Mouse (Mus musculus) kidney, postnatal 14 days (tissue): ENCODE results near the gene Ppp6r3.

Experiments used
- DNase-seq: peaks from one replicate; pipeline ENCODE4 v3.0.0; 2022; ENCODE audit warnings: mixed read lengths

The Ppp6r3 gene

DNA sequence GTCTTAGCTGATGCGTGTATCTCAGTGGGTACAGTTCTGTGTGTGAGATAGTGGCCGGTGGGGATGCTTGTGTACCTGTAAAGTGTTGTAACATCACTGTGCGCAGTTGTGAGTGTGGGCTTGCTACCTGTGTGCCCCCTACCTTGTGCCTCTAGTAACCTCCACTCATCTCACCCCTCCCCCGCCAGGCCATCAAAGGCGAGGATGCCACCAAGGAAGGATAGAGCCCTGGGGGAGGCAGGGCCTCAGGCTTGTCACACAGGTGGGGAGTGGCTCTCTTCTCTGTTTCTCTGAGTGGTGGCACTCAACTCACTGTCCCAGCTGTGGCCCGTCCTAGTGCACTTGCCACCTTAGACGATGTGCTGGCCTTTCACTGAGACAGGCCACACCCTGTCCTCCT is 144.5 kb downstream of the Ppp6r3 start:
- no peak for DNase-seq

DNA sequence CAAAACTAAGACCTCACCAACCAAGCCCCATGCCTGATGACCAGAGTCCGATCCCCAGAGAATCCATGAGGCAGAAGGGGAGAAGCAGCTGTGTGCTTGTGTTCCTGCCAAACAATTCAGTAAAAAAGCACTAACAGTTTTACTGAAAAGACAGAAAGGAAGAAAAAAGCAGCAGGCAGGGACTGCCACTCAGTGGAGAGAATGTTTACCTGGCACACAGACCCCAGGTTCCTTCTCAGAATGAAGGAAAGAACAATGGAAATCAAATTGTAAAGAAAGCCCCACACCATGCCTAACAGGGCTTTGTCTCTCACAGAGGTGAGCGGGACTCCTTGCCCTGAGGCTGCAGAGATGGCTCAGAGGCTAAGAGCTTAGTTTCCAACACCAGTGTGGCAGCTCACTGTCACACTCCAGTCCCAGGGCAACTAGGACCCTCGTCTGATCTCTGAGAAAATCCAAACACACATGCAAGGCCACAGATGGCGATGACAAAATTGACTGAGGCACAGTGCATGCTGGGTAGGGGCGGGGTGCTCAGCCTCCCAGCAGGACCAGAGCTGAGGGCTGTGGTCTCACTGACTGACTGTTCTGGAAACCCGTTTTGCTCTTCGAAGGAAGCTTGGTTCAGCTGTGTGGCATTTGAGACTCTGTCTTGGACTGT is 146.3 kb downstream of the Ppp6r3 start:
- DNase-seq, result no peak

GRCm38 (mm10) chr19:3428057-3428830 is 147.3 kb downstream of the Ppp6r3 start:
- no peak for DNase-seq

DNA sequence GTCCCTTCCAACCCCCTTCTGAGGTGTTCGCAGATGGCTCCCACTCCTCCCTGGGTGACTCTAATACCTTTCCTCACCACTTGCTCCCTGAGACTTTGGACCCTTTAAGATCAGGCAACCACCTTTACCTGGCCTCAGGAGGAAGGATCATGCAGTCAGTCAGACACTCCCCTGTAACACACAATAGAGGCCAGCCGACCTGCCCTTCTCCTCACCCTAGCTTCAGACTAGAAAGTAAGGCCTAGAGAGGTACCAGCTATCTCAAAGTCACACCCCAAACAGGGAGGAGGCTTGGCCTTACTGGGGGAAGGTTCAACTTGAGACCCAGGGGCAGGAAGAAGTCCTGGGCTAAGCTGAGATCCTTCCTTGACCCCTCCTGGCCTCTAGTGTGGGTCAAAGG is 151.3 kb downstream of the Ppp6r3 start:
- no peak for DNase-seq

- DNase-seq, result no peak
Measured at GRCm38 (mm10) chr19:3422981-3423380, 152.6 kb downstream of the Ppp6r3 start.

- DNase-seq, result no peak
Measured at GRCm38 (mm10) chr19:3422488-3422887, 153.1 kb downstream of the Ppp6r3 start.

DNA sequence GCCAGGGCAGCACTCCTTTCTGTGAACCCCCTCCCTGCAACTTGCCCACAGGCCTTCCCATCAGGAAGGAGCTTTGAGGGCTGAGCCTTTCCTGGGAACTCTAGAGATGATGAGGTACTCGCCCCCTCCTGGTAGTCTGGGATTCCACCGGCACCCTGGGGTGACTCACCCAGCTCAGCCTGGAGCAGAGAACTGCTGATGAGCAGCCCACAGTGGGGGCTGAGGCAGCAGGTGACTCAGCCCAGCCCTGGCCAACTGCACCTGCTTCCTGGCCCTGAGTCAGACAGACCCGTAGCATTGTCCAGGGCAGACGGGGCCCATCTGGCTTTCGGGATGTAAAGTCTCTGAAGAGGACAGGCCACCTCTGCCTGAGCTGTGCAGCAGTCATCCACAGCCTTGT is 156.3 kb downstream of the Ppp6r3 start:
- DNase-seq, result no peak

- peak; percentile 36 for DNase-seq
Measured at GRCm38 (mm10) chr19:3414268-3414733, 161.2 kb downstream of the Ppp6r3 start, which contains the start of gene Gal. TSS of gene Gal (minus strand) at chr19:3414544.

DNA sequence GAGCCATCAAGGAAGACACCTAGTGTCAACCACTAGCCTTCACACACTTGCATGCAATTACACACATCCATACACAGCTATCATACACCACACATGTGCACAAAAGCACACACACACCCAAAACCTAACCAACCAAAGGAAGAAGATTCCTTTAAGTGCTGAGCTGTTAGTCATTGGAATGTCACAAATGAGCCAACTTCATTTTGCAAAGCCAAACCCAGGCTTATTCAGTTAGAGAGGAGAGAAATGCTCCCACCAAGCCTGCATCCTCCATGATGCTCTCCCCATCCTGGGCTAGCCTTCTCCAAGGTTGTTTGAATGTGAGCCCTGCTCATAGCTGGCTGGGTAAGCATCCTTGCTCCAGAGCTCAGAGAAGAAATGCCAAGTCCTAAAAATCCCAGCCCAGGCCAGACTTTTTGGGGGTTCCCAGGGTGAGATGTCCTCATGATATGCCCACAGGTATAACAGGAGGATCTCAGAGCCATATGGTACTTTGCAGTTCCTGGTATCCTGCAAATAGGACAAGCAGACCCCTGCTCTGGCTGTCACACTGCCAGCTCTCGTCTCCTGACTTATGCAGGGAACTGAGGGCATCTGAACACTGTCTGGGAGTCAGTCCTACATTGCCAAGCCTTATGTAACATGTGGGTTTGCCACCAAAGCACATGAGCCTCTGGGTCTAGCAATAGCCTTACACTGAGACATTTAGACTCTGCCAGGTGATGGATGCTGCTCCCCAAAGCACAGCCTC is 169.8 kb downstream of the Ppp6r3 start:
- DNase-seq, result no peak
